Mouse (Mus musculus) midbrain, embryonic 14.5 days (tissue): ENCODE results near the gene Ndufs2. TPM values are rescaled to one million over a fixed set of nuclear protein-coding genes. Genes with fewer than 3 reads are reported as not detected.

Experiments used
- ATAC-seq: fragments of 200-750 bp; cut with Nextera tagmentation; 2 replicates; pipeline ENCODE4 v1.8.0; 2017; ENCODE audit warnings: moderate number of reproducible peaks, moderate library complexity; ENCODE audit not compliant: low FRiP score, low TSS enrichment
- DNase-seq: peaks from one replicate; pipeline ENCODE4 v3.0.0-alpha.2; 2015
- H3K27ac ChIP-seq: fragments of 300-500 bp; sonication (generic); replicated peaks from 2 replicates; pipeline ENCODE4 v1.5.1; 2014; ENCODE audit warnings: mild to moderate bottlenecking, low read depth, low read length, moderate library complexity
- H3K27me3 ChIP-seq: fragments of 300-500 bp; sonication (generic); 2 replicates; pipeline ENCODE4 v1.6.1; 2014; ENCODE audit warnings: low read length, control low read depth, mixed read lengths; ENCODE audit not compliant: control insufficient read depth, insufficient read depth
- H3K36me3 ChIP-seq: fragments of 300-500 bp; sonication (generic); 2 replicates; pipeline ENCODE4 v1.6.1; 2014; ENCODE audit warnings: low read length, control low read depth; ENCODE audit not compliant: control insufficient read depth, insufficient read depth
- H3K4me1 ChIP-seq: fragments of 300-500 bp; sonication (generic); 2 replicates; pipeline ENCODE4 v1.6.1; 2014; ENCODE audit warnings: mild to moderate bottlenecking, antibody characterized with exemption, low read length, control low read depth; ENCODE audit not compliant: control insufficient read depth, insufficient read depth
- H3K4me2 ChIP-seq: fragments of 300-500 bp; sonication (generic); 2 replicates; pipeline ENCODE4 v1.6.1; 2014; ENCODE audit warnings: mild to moderate bottlenecking, low read length, moderate library complexity
- H3K4me3 ChIP-seq: fragments of 300-500 bp; sonication (generic); replicated peaks from 2 replicates; pipeline ENCODE4 v1.5.1; 2014; ENCODE audit warnings: low read depth, low read length
- H3K9ac ChIP-seq: fragments of 300-500 bp; sonication (generic); replicated peaks from 2 replicates; pipeline ENCODE4 v1.6.1; 2014; ENCODE audit warnings: mild to moderate bottlenecking, low read length, moderate library complexity
- H3K9me3 ChIP-seq: fragments of 300-500 bp; sonication (generic); 2 replicates; pipeline ENCODE4 v1.6.1; 2016; ENCODE audit warnings: low read length, control low read depth, mixed read lengths; ENCODE audit not compliant: control insufficient read depth
- WGBS: fragments of 180-500 bp; shearing (Covaris S2); extraction: QIAGEN DNeasy Blood & Tissue Kit; methylation state at CpG from one replicate; pipeline ENCODE4 v1.1.7; 2014; 5-methylcytosine and 5-hydroxymethylcytosine counted together
- polyA plus RNA-seq: library from polyadenylated mRNA; unstranded; fragments of >200 nt; fragmentation: Nextera tagmentation; extraction: Ambion mirVana; gene quantifications from 2 replicates; pipeline ENCODE4 v1.2.1, GENCODE M21; 2014

Ndufs2 gene
- polyA plus RNA-seq, 1 experiment from 2014 or later: 220 TPM

- Histone ChIP-seq H3K36me3 (no peaks in the 10 kb centered on the region), H3K27me3 (no peaks in the 10 kb centered on the region), H3K27ac (peak overlapping the region; percentile 72), H3K9ac (no peak overlapping the region), H3K9me3 (no peaks in the 10 kb centered on the region), H3K4me3 (no peak overlapping the region), H3K4me1 (0 out of 2 replicates have a peak, but pooled peaks cover 7% of the 10 kb centered on the region), H3K4me2 (peak overlapping the region; percentile 54)
- no peak for ATAC-seq
- no peak for DNase-seq
- WGBS: 83% methylated on average over 3 of the region's 3 CpGs
Measured at GRCm38 (mm10) chr1:171263666-171264461, 12.7 kb upstream of the Ndufs2 start.

- Histone ChIP-seq H3K27me3 (no peaks in the 10 kb centered on the region), H3K9me3 (no peaks in the 10 kb centered on the region), H3K27ac (peak overlapping the region; percentile 72), H3K4me1 (0 out of 2 replicates have a peak, but pooled peaks cover 7% of the 10 kb centered on the region), H3K9ac (no peak overlapping the region), H3K4me3 (peak overlapping the region; percentile 24), H3K4me2 (peak overlapping the region; percentile 54), H3K36me3 (no peaks in the 10 kb centered on the region)
- 4% methylated on average over 2 of the region's 2 CpGs for WGBS
- peak; percentile 91 for ATAC-seq
- DNase-seq: peak; percentile 84
Measured at GRCm38 (mm10) chr1:171263185-171263611, 12.0 kb upstream of the Ndufs2 start.

GRCm38 (mm10) chr1:171262594-171263130 is 11.5 kb upstream of the Ndufs2 start:
- peak overlapping the region; percentile 72 for H3K27ac ChIP-seq
- no peak overlapping the region; the same call in 1 of the 2 replicates for H3K9ac ChIP-seq
- DNase-seq (peak; percentile 79), ATAC-seq (peak; percentile 65)
- 7% methylated on average over 8 of the region's 8 CpGs for WGBS
- H3K36me3 ChIP-seq: no peaks in the 10 kb centered on the region
- no peaks in the 10 kb centered on the region for H3K9me3 ChIP-seq
- H3K4me1 ChIP-seq: 0 out of 2 replicates have a peak, but pooled peaks cover 7% of the 10 kb centered on the region
- H3K4me2 ChIP-seq: peak overlapping the region; percentile 54
- H3K27me3 ChIP-seq: no peaks in the 10 kb centered on the region
- H3K4me3 ChIP-seq: peak overlapping the region; percentile 24

GRCm38 (mm10) chr1:171260316-171260715 is 9.1 kb upstream of the Ndufs2 start:
- Histone ChIP-seq H3K9me3 (no peaks in the 10 kb centered on the region), H3K27me3 (no peaks in the 10 kb centered on the region), H3K27ac (no peak overlapping the region), H3K9ac (no peak overlapping the region), H3K4me1 (0 out of 2 replicates have a peak, but pooled peaks cover 7% of the 10 kb centered on the region), H3K4me3 (no peak overlapping the region), H3K36me3 (no peaks in the 10 kb centered on the region), H3K4me2 (no peak overlapping the region)
- ATAC-seq (no peak), DNase-seq (no peak)
- WGBS: 92% methylated on average over 3 of the region's 3 CpGs

GRCm38 (mm10) chr1:171258921-171259320 is 7.7 kb upstream of the Ndufs2 start:
- Histone ChIP-seq H3K27me3 (no peaks in the 10 kb centered on the region), H3K27ac (no peak overlapping the region), H3K9me3 (no peaks in the 10 kb centered on the region), H3K36me3 (no peaks in the 10 kb centered on the region), H3K4me1 (0 out of 2 replicates have a peak, but pooled peaks cover 7% of the 10 kb centered on the region), H3K4me3 (no peak overlapping the region), H3K9ac (no peak overlapping the region), H3K4me2 (no peak overlapping the region)
- DNase-seq (no peak), ATAC-seq (no peak)
- 82% methylated on average over 17 of the region's 17 CpGs for WGBS

GRCm38 (mm10) chr1:171257781-171258180 is 6.6 kb upstream of the Ndufs2 start:
- Histone ChIP-seq H3K4me2 (no peak overlapping the region), H3K27ac (no peak overlapping the region), H3K36me3 (no peaks in the 10 kb centered on the region), H3K9me3 (no peaks in the 10 kb centered on the region), H3K9ac (no peak overlapping the region), H3K4me3 (no peak overlapping the region), H3K27me3 (no peaks in the 10 kb centered on the region), H3K4me1 (0 out of 2 replicates have a peak, but pooled peaks cover 6% of the 10 kb centered on the region)
- no peak for ATAC-seq
- 89% methylated on average over 9 of the region's 9 CpGs for WGBS
- DNase-seq: no peak

- ATAC-seq (no peak), DNase-seq (peak; percentile 89)
- Histone ChIP-seq H3K27me3 (no peaks in the 10 kb centered on the region), H3K4me3 (no peak overlapping the region), H3K4me1 (0 out of 2 replicates have a peak, but pooled peaks cover 3% of the 10 kb centered on the region), H3K36me3 (no peaks in the 10 kb centered on the region), H3K9me3 (no peaks in the 10 kb centered on the region), H3K4me2 (no peak overlapping the region), H3K9ac (no peak overlapping the region), H3K27ac (no peak overlapping the region)
- WGBS: 68% methylated on average over 15 of the region's 15 CpGs
Measured at GRCm38 (mm10) chr1:171256937-171257548, 5.9 kb upstream of the Ndufs2 start.

- Histone ChIP-seq H3K4me3 (no peak overlapping the region), H3K36me3 (no peaks in the 10 kb centered on the region), H3K9me3 (no peaks in the 10 kb centered on the region), H3K27ac (no peak overlapping the region), H3K27me3 (no peaks in the 10 kb centered on the region), H3K9ac (no peak overlapping the region), H3K4me1 (peaks cover 7% of the 10 kb centered on the region), H3K4me2 (no peak overlapping the region)
- ATAC-seq: no peak
- no peak for DNase-seq
- WGBS: 92% methylated on average over 24 of the region's 24 CpGs
Measured at GRCm38 (mm10) chr1:171256095-171256818, 5.1 kb upstream of the Ndufs2 start.
